Mouse (Mus musculus): ENCODE measurements at regions not wholly inside any gene's neighbourhood (a gene's known extent, or its start where the extent isn't known, plus 50 kb on each side); places are given as distances from the start of the nearest gene placed in this dataset.
A peak's percentile ranks its signal among the peaks of the same experiment; 100 is the strongest.

DNA sequence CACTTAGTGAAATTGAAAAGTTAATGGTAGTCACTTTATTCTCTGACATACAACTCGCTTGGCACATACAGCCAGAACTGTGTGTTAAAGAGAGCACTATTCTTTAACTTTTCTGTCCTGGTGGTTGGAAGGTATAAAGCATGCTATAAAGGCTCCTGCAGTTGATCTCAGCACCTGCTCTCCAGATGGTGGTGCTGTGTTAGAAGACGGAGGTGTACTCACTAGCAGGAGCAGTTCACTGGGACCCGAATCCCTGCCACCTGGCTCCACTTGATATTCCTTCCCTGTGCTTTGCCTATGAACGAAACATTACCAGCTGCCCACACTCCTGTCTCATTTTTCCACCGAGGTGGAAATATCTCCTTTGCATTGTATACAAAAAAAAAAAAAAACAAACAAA, 373.2 kb upstream of the Adamts16 start:
- DNase-seq = no peak

- no peak for DNase-seq
Measured at GRCm38 (mm10) chr13:71211363-71211762, 369.8 kb upstream of the Adamts16 start.

DNA sequence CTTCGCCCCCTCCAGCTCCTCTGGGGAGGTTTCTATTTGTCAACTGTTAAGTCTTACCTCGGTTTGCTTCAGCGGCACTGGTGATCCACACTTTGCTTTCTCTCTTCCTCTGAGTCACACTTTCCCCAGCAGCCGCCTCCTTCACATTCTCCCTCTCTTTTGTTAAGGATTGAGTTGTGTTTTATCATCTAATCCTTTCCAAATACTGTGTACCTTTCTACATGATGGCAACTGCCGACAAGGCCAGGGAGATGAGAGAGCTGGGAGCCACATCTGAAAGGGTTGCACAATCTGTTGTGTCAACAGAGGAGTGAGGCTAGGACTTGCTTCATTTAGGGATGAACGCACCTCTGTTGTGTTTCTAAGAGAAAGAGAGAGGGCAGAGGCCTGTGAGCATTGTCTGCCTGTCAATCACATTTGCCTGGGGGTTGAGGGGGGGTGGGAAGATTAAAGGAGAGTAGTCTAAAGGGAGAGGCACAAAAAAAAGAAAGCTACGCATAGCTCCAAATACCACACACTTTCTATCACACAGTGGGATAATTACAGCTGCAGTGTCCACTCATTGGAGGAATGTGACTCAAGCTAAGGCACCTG, 369.1 kb upstream of the Adamts16 start:
- no peak for DNase-seq

GRCm38 (mm10) chr13:71205708-71206107, 364.1 kb upstream of the Adamts16 start:
- DNase-seq = no peak

DNA sequence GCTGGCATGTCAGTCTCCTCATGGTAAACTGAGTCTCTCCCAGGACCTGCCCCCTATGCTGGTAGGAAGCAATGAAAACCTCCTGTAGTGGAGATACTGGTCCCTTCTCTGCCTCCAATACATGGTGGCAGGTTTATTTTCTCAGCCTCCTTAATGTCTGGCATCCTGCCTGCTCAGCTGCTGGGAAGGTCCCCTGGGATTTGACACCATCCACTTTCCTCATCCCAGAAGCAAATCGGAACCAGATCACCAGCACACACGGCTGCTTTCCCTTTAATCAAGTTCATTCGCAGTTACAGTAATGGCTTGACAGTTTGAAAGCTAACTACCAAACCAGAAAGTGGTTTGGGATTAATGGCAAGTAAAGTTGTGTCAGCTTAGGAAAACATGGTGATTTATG, 359.0 kb upstream of the Adamts16 start:
- no peak for DNase-seq

- DNase-seq = no peak
Measured at GRCm38 (mm10) chr13:71195675-71196074, 354.1 kb upstream of the Adamts16 start.

DNA sequence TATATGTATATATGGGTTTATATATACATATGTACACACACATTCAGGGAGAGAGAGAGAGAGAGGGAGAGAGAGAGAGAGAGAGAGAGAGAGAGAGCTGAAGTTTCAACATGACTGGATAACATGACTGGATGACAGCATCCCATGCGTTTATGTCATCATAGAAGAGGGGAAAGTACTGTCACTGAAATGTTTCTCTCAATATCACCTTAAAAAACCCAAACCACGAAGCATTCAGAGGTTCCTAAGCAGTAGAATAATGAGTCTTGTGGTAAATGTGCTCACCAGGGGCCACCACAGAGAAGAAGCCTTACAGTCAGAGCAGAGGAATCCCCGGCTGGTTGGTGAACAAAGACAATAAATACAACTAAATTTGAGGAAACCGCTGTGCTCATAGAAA, 342.9 kb upstream of the Adamts16 start:
- no peak for DNase-seq

- DNase-seq = no peak
Measured at GRCm38 (mm10) chr13:71179083-71179482, 337.5 kb upstream of the Adamts16 start.

DNA sequence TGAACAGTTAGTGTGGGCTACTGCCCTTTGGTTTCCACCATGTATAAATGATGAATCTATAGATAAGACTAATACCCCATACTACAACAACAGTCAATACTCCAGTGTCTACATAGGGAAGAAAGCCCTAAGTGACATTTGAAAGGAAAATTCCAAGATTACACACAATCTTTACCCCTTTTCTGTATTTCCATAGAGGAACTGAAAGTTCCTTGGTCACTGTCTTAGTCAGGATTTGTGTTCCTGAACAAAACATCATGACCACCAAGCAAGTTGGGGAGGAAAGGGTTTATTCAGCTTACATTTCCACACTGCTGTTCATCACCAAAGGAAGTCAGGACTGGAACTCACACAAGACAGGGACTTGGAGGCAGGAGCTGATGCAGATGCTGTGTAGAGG, 332.7 kb upstream of the Adamts16 start:
- no peak for DNase-seq

DNA sequence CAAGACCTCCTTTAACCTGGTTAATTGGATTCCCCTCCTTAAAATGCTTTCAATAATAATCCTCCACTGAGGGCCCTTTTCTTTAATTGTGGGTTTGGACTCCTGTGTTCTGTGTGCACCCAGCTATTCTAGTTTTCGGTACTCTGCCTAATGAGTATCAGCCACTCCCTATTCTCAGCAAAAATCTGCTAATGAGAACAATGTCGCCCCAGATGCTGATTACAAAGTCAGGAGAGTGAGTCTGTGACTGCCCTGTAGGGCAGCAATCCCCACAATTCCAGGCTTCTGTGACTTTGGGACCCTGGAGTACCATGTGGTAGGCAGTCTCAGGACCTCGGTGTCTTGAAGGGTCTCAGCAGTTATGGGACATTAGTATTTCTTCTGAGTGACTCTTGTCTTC, 324.6 kb upstream of the Adamts16 start:
- DNase-seq = no peak

GRCm38 (mm10) chr13:71165096-71165920, 323.7 kb upstream of the Adamts16 start:
- DNase-seq = no peak

- DNase-seq = no peak
Measured at GRCm38 (mm10) chr13:71164012-71164411, 322.4 kb upstream of the Adamts16 start.

GRCm38 (mm10) chr13:71162952-71163351, 321.3 kb upstream of the Adamts16 start:
- DNase-seq = no peak

GRCm38 (mm10) chr13:71158300-71158860, 316.8 kb upstream of the Adamts16 start:
- no peak for DNase-seq

DNA sequence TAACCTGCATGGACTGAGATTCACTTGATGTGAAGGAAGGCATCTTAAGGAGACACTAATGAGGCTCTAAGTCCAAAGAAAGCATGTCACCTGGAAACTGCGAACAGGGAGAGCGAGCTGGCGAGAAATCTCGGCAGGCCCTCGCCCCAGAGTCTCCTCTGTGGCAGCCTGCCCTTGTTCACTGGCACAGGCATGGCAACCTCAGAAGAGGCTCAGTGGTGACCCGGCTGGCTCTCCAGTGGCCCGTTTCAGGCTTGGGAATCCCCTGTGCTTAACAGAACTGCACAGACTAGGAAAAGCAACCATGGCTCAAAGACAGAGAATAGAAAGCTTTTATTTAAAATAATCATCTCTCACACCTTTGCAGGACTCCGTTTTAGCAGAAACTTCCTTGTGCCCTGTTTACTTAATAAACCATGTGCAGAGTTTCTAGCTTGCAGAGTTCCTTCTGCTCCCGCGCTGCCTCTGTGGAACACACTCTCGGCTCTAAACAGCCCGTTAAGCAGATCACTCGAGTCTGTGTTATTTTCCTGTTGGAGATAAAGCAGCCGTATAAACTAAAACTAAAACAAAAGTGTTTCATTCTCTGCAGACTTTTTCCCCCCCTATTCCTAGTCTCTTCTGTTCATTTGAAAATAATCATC, 316.2 kb upstream of the Adamts16 start:
- DNase-seq = no peak

- DNase-seq = no peak
Measured at GRCm38 (mm10) chr13:71150092-71150491, 308.5 kb upstream of the Adamts16 start.

DNA sequence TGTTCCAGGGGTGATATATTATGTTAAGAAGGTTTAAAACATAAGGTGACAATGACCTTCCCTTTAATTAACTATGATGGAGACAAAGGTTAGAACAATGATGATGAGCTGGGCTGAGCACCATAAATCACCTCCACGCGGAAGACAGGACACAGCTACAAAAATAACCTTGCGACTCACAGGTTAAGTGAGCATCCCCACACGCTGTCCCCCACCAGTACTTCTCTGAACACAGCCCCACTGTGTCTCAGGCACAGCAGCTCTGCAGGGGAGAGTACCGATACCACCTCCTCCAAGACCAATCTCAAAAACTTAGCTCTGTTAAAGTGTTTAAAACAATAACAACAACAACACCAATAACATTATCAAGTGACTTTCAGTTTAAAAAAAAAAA, 307.7 kb upstream of the Adamts16 start:
- no peak for DNase-seq

- DNase-seq = no peak
Measured at GRCm38 (mm10) chr13:71148491-71149302, 307.1 kb upstream of the Adamts16 start.

DNA sequence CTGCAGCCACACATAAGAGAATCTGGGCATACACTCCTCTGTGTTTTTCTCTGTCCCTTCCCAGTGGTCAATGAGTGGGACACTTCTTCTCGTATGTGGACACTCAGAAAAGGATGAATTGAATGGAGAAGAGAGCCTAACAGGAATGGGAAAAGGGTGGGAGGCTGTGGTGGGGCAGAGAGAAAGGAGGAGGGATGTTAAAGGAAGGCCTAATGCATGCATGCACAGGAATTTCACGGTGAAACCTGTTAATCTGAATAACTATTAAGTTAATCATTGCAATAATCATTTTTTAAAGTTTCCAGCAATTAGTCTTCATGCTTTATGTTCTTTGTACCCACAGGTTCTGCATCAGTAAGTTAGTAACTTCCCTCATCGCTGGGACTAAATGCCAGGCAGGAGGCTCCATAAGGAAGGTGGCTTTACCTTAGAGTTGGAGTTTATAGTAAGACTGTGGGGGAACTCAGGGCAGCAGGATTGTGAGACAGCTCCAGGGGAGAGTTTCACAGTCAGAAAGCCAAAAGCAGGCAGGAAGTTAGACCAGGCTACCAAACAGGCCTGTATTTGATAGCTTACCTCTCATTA, 305.3 kb upstream of the Adamts16 start:
- DNase-seq = no peak

DNA sequence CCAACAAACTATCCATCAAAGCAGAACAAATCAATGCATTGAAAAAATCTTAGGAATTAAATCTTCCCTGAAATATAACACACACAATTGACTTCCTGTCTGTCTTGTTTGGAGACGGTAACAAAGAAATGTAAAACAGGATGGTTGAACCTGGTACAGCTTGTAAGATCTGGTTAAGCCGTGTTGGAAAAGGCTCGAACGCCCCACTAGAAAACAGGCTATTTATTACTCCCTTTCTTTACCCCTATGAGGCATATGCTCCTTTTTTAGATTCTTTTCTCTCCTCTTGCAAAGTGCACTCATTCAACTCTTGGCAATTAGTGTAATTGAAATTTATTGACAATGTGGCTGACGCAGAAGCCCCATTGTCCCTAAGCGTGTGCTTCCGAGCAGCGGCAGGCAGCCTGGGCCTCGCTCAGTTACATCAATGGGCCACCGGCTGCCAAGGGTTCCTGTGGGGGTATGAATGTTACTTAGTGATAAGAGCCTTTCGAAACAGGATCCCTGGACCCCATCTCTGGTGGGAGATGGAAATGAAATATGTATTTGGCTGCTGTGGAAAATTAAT, 297.2 kb upstream of the Adamts16 start:
- no peak for DNase-seq

GRCm38 (mm10) chr13:71135940-71136632, 294.5 kb upstream of the Adamts16 start:
- no peak for DNase-seq

DNA sequence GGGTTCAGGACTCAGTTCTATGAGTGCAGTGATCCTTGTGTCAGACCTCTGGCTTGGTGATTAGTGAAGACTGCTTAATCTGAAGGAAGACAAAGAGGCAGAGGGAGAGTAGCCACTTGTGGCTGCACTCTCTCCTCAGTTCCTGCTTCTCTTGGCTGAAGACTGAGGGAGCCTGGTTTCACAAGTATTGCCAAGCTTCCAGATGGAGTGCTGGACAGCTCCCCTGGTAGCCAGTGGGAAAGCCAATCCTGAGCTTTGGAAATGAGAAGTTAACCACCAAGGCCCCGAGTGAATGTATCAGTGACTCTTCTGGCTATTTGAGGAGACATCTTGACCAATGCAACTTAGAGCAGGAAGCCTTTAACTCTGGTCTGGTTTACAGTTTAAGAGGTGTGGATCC, 279.9 kb upstream of the Adamts16 start:
- DNase-seq = peak; percentile 1
